Mouse (Mus musculus): ENCODE results near the gene Cbx8.

DNA sequence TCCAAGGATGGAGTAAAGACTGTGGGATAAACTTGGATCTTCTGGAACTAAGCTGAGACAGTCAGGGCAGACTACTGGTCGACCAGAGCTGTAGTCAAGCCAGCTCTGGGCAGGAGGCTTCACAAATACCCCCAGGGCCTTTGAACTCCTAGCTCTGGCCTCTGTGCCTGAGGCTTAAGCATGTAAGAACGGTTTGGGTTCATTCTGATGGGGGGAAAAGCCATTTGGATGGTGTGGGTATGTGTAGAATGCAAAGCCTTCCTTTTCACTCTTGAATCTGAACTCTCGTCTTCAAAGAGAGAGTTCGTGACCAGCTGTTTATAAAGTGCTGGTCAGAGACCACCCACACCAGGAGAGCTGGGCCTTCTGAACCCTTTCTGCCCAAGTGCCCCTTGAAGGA, 37.0 kb upstream of the Cbx8 start:
- TF ChIP-seq POLR2A (IDR thresholded peaks at IDR 0.05; ENCODE audit: borderline replicate concordance, control insufficient read depth, low read depth, low read length) (no peak), CTCF (IDR thresholded peaks at IDR 0.05; ENCODE audit: control insufficient read depth, insufficient read depth, low read length) (no peak)

Measured in bone marrow, adult 2 months (tissue).